Mouse (Mus musculus): ENCODE measurements at regions not wholly inside any gene's neighbourhood (a gene's known extent, or its start where the extent isn't known, plus 50 kb on each side); places are given as distances from the start of the nearest gene placed in this dataset.

DNA sequence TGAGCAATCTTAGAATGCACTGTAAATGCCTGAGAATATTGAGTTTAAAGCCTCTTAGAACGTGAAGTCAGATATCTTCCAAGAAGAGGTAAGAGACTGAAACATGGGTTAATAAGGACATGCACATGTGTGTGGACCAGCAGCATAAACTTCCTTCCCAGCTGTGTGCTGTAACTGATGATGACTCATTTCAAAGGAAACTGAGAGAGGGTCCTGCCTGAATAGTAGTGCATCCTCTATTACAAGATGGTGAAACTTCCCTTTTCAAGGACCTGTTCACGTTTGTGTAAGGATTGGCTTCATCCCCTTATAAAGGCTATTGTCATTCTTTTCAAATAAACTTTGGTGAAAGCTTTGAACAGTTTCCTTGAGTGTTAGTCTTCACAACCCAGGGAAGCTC, 363.4 kb upstream of the Mmadhc start:
- Histone ChIP-seq H3K27me3 (ENCODE audit: control insufficient read depth, insufficient read depth, low read length) (no peaks in the 10 kb centered on the region), H3K4me3 (ENCODE audit: control insufficient read depth, low read depth, low read length) (no peak overlapping the region), H3K27ac (ENCODE audit: control insufficient read depth, insufficient read depth, low read depth, low read length) (no peak overlapping the region), H3K4me1 (ENCODE audit: control insufficient read depth, insufficient read depth, low read length) (no peaks in the 10 kb centered on the region; the same call in 1 of the 2 replicates), H3K36me3 (ENCODE audit: control insufficient read depth, insufficient read depth, low read length) (no peaks in the 10 kb centered on the region)
- TF ChIP-seq POLR2A (IDR thresholded peaks at IDR 0.05; ENCODE audit: control insufficient read depth, low read depth, low read length) (no peak), CTCF (IDR thresholded peaks at IDR 0.05; ENCODE audit: control insufficient read depth, insufficient read depth, insufficient replicate concordance, low read depth, low read length) (no peak)

DNA sequence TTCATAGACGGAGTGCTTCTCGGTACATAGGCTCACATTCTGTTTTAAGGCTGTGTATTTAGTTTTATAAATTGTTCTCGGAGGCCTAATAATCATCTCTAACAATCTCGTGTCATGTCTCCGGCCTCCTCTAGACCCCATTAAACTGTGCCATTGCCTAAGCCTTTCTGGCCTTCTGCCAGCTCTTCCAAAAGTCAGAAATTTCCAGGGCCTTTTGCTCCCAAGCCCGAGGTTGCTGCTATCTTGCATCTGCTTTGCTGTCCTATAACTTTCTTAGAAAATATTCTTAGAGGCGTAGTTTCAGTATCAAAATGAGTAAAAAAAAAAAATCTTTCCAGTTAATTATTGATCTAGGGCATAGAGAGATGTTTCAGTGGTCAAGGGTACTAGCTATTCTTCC, 361.2 kb upstream of the Mmadhc start:
- Histone ChIP-seq H3K27me3 (ENCODE audit: control insufficient read depth, insufficient read depth, low read length) (no peaks in the 10 kb centered on the region), H3K4me3 (ENCODE audit: control insufficient read depth, low read depth, low read length) (no peak overlapping the region), H3K36me3 (ENCODE audit: control insufficient read depth, insufficient read depth, low read length) (no peaks in the 10 kb centered on the region), H3K4me1 (ENCODE audit: control insufficient read depth, insufficient read depth, low read length) (no peaks in the 10 kb centered on the region; the same call in 1 of the 2 replicates), H3K27ac (ENCODE audit: control insufficient read depth, insufficient read depth, low read depth, low read length) (no peak overlapping the region)
- TF ChIP-seq CTCF (IDR thresholded peaks at IDR 0.05; ENCODE audit: control insufficient read depth, insufficient read depth, insufficient replicate concordance, low read depth, low read length), result no peak

DNA sequence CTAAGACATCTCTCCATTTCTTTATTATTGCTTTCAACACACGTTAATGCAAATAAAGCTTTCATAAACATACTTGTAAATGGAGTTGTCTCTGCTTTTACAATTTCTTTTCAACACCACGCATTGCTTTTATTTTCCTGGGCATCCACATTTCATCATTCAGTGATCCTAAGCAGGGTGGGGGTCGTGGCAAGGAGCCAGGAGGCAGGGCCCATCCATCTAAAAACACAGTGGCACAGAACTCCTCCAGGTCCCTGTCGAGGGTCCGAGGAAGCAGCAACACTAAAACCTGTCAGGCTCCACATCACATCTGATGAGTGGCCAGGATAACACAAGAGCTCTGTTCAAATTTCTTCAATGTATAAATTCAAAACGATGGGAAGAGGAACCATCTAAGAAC, 359.8 kb upstream of the Mmadhc start:
- Histone ChIP-seq H3K27me3 (ENCODE audit: control insufficient read depth, insufficient read depth, low read length) (no peaks in the 10 kb centered on the region), H3K4me3 (ENCODE audit: control insufficient read depth, low read depth, low read length) (no peak overlapping the region), H3K4me1 (ENCODE audit: control insufficient read depth, insufficient read depth, low read length) (no peaks in the 10 kb centered on the region; the same call in 1 of the 2 replicates), H3K36me3 (ENCODE audit: control insufficient read depth, insufficient read depth, low read length) (no peaks in the 10 kb centered on the region), H3K27ac (ENCODE audit: control insufficient read depth, insufficient read depth, low read depth, low read length) (no peak overlapping the region)
- TF ChIP-seq CTCF (IDR thresholded peaks at IDR 0.05; ENCODE audit: control insufficient read depth, insufficient read depth, insufficient replicate concordance, low read depth, low read length), result no peak
- TF ChIP-seq POLR2A (IDR thresholded peaks at IDR 0.05; ENCODE audit: control insufficient read depth, low read depth, low read length), result no peak

DNA sequence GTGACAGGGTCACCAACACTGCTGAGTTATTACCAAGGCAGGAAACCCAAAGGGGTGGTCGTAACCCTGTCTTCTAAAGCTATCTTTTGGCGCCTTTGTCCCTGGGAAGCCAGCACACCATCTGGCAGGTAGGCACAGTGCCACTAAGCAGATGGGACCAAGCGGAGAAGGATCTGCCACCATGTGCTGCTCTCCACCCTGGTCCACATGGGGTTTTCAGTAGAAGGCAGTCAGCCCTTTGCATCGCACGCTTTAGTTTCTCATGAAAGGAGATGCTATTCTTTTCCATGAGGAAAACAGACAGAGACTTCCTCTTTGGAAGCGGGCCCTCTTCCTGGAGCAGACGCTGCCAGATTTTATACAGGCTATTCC, 358.3 kb upstream of the Mmadhc start:
- Histone ChIP-seq H3K27ac (ENCODE audit: control insufficient read depth, insufficient read depth, low read depth, low read length) (no peak overlapping the region), H3K36me3 (ENCODE audit: control insufficient read depth, insufficient read depth, low read length) (no peaks in the 10 kb centered on the region), H3K4me1 (ENCODE audit: control insufficient read depth, insufficient read depth, low read length) (no peaks in the 10 kb centered on the region; the same call in 1 of the 2 replicates), H3K27me3 (ENCODE audit: control insufficient read depth, insufficient read depth, low read length) (no peaks in the 10 kb centered on the region), H3K4me3 (ENCODE audit: control insufficient read depth, low read depth, low read length) (no peak overlapping the region)
- TF ChIP-seq POLR2A (IDR thresholded peaks at IDR 0.05; ENCODE audit: control insufficient read depth, low read depth, low read length) (no peak), CTCF (IDR thresholded peaks at IDR 0.05; ENCODE audit: control insufficient read depth, insufficient read depth, insufficient replicate concordance, low read depth, low read length) (no peak)

DNA sequence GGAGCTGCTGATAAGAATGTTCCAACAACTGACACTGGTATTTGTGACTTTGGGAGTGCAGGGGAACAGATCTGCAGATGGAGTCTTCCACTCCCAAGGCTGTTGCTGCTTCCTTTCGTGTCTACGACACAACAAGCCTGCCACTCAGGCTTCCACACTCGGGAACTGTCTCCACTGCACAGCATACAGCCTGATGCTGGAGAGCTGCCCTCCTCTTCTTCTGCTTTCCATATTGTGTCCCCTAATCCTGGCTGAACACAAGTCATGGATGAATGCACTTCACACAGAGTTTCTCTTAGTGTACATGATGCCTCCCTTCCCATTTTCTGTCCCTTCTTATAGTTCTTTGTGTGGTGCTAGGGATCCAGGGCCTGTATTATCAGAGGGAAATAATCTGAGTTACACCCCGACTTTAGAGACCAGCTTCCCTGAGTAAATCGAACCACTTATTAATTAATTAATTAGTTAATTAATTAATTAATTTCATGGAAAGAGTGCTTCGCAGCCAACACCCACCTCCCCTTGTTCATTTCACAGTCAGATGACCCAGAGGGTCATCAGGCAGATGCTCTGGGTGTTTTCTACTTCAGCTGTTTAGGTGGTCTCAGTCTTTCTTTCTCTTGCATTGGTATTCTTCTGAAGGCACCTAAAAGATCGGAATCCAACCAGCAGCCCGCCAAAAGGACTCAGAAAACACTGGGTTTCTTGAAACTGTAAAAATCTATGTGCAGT, 357.8 kb upstream of the Mmadhc start:
- no peak overlapping the region for H3K4me3 ChIP-seq (ENCODE audit: control insufficient read depth, low read depth, low read length)
- no peak for TF ChIP-seq CTCF (IDR thresholded peaks at IDR 0.05; ENCODE audit: control insufficient read depth, insufficient read depth, insufficient replicate concordance, low read depth, low read length)
- TF ChIP-seq POLR2A (IDR thresholded peaks at IDR 0.05; ENCODE audit: control insufficient read depth, low read depth, low read length), result no peak
- no peaks in the 10 kb centered on the region for H3K27me3 ChIP-seq (ENCODE audit: control insufficient read depth, insufficient read depth, low read length)

DNA sequence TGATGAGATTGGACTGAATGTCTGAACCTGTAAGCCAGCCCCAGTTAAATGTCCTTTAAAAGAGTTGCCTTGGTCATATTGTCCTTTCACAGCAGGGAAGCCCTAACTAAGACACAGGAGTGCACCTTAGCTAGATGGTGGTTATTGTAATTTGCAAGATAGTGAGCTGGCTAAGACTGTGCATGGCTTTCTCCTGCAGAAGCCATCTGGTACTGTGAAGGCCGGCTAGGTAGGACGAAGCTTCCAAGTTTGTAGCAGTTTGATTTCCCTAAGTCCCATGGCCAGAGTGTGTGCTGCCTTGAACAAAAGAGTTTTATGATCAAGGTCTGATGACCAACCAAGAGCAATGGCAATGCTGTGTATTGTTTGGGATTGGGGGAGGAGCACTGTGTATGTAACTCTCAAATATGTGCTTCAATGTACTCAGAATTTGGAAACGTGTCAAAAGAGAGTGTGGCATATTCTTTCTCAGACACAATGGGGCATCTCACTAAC, 356.6 kb upstream of the Mmadhc start:
- Histone ChIP-seq H3K4me1 (ENCODE audit: control insufficient read depth, insufficient read depth, low read length) (no peaks in the 10 kb centered on the region; the same call in 1 of the 2 replicates), H3K36me3 (ENCODE audit: control insufficient read depth, insufficient read depth, low read length) (no peaks in the 10 kb centered on the region), H3K4me3 (ENCODE audit: control insufficient read depth, low read depth, low read length) (no peak overlapping the region), H3K27me3 (ENCODE audit: control insufficient read depth, insufficient read depth, low read length) (no peaks in the 10 kb centered on the region), H3K27ac (ENCODE audit: control insufficient read depth, insufficient read depth, low read depth, low read length) (no peak overlapping the region)
- TF ChIP-seq POLR2A (IDR thresholded peaks at IDR 0.05; ENCODE audit: control insufficient read depth, low read depth, low read length) (no peak), CTCF (IDR thresholded peaks at IDR 0.05; ENCODE audit: control insufficient read depth, insufficient read depth, insufficient replicate concordance, low read depth, low read length) (no peak)

More for the DNA sequence above, 357.8 kb upstream of the Mmadhc start:
- Histone ChIP-seq H3K27ac (ENCODE audit: control insufficient read depth, insufficient read depth, low read depth, low read length) (no peak overlapping the region), H3K4me1 (ENCODE audit: control insufficient read depth, insufficient read depth, low read length) (no peaks in the 10 kb centered on the region; the same call in 1 of the 2 replicates), H3K36me3 (ENCODE audit: control insufficient read depth, insufficient read depth, low read length) (no peaks in the 10 kb centered on the region)

DNA sequence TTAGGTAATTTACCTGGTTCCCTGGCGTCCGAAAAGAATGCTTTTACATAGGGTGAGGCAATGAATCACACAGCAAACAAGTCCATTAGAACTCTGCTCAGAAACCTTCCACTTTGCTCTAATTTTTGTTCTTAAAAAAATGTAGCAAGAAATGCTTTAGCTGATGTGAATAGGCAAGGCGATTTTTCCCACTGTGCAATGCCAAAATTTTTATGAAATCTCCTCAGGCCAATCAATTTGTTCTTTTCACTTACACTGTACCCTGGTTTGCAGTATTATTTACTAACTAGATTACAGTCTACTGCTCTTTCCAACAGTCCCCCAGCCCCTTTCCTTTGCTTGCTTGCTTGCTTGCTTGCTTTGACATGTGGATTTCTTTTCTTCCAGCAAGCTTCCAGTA, 353.1 kb upstream of the Mmadhc start:
- no peak overlapping the region for H3K27ac ChIP-seq (ENCODE audit: control insufficient read depth, insufficient read depth, low read depth, low read length)
- H3K36me3 ChIP-seq (ENCODE audit: control insufficient read depth, insufficient read depth, low read length), result no peaks in the 10 kb centered on the region
- TF ChIP-seq POLR2A (IDR thresholded peaks at IDR 0.05; ENCODE audit: control insufficient read depth, low read depth, low read length), result no peak
- H3K27me3 ChIP-seq (ENCODE audit: control insufficient read depth, insufficient read depth, low read length), result no peaks in the 10 kb centered on the region
- no peak overlapping the region for H3K4me3 ChIP-seq (ENCODE audit: control insufficient read depth, low read depth, low read length)
- H3K4me1 ChIP-seq (ENCODE audit: control insufficient read depth, insufficient read depth, low read length), result no peaks in the 10 kb centered on the region

Data from testis, adult 2 months (tissue).